Mouse (Mus musculus): ENCODE data around the gene Slc25a27.

DNA sequence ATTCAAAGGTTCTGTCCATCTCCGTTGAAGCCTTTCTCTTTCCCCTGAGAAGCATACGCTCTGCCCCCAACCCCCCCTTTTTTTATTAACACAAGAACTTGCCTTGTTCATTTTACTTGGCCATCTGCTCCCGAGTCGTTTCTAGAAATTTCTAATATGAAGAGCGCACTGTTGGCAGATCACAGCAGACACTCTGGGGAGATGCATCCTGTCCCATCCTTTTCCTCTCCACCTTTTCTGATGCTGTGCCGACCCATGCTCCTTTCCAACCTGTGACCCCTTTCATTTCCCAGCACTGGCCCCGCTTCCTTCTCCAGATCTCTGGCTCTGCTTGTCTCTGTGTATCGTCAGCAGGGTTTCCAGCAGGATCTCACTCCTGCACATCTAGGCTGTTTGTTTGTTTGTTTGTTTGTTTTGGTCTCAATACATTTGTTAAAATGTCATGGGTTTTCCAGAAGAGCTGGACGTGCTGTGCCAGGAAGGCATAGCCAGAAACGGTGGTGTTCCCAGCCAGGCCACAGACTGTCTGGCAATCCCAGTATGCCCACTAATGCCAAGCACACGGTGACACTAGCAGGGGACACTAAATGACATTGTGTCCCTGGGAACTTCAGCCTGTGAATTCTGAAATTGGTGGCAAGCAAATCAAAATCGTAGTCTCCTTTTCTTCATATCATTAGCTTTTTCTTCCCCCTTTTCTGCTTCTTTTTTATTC is 37.4 kb upstream of the Slc25a27 start:
- no peak for TF ChIP-seq GATA1 (IDR thresholded peaks at IDR 0.05; ENCODE audit: low read length)
- TF ChIP-seq TAL1 (IDR thresholded peaks at IDR 0.05; ENCODE audit: low read length): no peak

Measured in erythroblast, embryonic 14.5 days (primary cell).